Mouse (Mus musculus) heart, adult 10 weeks (tissue): Measurements from ENCODE around the gene Gpx8. TPM values are rescaled to one million over a fixed set of nuclear protein-coding genes. Genes with fewer than 3 reads are reported as not detected.

Source experiments
- polyA plus RNA-seq: library from polyadenylated mRNA; stranded (reverse); fragments of 350-450 nt; fragmentation: Illumina TruSeq; extraction: RNeasy Lipid Tissue Mini Kit (QIAGEN cat#74804); gene quantifications from one replicate; pipeline ENCODE4 v1.2.3, GENCODE M21; 2014; ENCODE audit warnings: low read depth, low replicate concordance

Gpx8 gene
- 45.1 TPM for polyA plus RNA-seq

DNA sequence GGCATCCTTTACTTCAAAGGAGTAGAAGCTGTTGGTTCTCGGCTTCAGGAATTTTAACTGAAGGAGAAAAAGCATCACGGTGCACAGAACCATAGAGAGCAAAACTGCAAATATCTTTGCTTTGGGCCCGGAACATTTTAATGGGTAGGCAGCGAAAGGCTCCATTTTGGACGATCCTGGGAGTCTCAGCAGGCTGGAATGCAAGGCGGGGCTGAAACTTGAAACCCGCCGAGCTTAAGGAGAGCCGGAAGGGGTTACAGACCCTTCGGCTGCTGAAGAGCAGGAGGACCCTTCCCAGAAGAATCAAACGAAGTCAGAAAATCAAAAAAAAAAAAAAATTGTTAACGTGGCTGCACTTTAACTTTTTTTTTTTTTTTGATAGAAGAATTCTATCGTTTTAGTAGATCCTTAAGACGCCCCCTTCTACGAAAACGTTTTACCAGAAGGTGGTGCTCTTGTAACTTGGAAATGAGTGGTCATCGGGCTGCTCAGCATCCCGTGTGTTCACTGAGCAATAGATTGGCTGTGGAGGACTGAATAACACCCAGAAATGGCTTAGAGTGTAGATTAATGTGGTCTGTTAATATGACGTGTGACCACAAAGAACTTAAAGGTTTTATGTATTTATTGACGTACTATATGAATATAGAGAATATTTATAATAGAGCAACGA is at the start of gene Gpx8:
Gene Gpx8 (minus strand): TSS at position 200 of the 673 bp plus-strand sequence.

DNA sequence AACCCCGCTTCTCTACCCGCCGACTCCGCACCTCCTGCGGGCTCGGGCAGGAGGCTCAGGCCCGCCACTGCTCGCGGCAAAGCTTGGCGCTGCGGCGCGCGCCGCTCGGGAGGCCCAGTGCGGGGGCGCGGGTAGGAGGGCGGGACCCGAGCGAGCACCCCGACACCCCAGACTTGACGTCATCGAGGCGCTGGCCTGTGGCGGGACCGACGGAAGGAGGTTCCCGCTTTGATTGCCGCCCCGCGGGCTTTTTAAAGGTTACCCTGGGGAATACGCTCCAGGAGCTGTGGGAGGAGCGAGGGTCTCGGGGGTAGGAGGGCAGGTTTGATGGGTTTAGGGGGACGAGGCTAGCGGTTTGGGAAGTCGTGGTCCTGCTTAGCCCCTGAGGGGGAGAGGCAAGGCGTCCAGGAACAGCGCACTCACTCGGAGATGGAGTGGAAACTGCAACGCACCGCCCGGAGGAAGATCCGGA is 11.2 kb downstream of the Gpx8 start, which contains the start of gene Cdc20b:
Gene Cdc20b (plus strand): TSS at position 162 of the 472 bp plus-strand sequence.

DNA sequence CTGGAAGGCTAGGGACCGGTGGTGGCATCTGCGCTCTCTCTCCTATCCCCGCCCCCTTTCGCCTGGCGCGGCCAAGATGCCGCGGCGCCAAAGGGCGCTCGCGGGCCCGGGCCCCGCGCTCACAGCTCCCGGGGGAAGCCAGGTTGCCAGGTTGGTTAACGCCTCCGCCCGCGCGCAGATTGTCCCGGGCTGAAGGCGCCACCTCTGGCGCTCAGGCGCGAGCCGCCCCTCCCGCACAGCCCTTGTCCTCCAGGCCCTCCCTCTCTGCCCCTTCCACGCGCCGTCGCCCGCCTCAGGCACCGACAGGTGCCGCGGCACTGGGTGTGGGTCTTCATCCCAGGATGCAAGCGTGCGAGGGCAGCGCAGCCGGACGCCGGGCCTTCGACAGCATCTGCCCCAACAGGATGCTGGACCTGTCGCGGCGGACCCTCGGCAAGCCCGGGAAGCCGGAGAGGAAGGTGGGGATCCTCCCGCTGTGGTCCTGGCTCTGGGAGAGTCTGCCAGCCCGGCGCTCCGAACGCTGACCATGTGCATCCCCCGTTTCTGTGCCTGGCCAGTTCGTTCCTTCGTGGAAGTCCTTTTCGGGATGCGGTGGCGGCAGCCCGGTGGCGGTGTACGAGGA is 52.6 kb downstream of the Gpx8 start, which contains the start of gene Mcidas:
Gene Mcidas (plus strand): TSS at position 315 of the 622 bp plus-strand sequence.

Other genes starting within 250 kb of the Gpx8 start
- gene Plpp1, start 245.6 kb downstream of the Gpx8 start, polyA plus RNA-seq, result 83.8 TPM
- gene Mtrex, start 119.0 kb downstream of the Gpx8 start, polyA plus RNA-seq, result 29.5 TPM
- gene Dhx29, start 119.0 kb downstream of the Gpx8 start, polyA plus RNA-seq, result 11.3 TPM
- gene Ccno, start 58.6 kb downstream of the Gpx8 start, polyA plus RNA-seq, result not detected
- gene Mcidas, start 52.6 kb downstream of the Gpx8 start, polyA plus RNA-seq, result not detected
- not detected for gene Cdc20b, start 11.3 kb downstream of the Gpx8 start, polyA plus RNA-seq
- gene Gzma, start 54.6 kb upstream of the Gpx8 start, polyA plus RNA-seq, result not detected
- 1.1 TPM for gene Esm1, start 163.2 kb upstream of the Gpx8 start, polyA plus RNA-seq
- gene Gzmk, start 179.5 kb upstream of the Gpx8 start, polyA plus RNA-seq, result not detected
- gene BC067074, start 246.7 kb upstream of the Gpx8 start, polyA plus RNA-seq, result 2.0 TPM